21 mouse cellular contexts compared by ENCODE assay signal in the genomic region with DNA sequence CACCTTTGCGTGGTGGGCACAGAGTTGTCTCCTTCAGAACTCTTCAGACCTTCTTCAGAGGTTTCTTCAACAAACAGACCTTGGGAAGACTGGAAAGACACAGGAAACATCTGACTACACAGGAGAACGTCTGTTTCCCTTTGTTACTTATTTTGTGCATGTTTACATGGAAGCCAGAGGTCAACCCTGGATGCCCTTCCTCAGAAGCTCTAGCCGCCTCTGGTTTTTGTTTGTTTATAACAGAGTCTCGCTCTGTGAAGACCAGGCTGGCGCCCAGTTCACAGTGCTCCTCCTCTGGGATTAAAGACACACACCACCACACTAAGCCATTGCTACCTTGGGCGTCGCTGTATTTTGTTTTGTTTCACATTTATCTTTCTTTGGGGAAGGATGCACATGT. TPM values are rescaled to one million over a fixed set of nuclear protein-coding genes. Genes with fewer than 3 reads are reported as not detected.
DNase-seq lines count a peak whose midpoint lies in the region; ATAC-seq and TF ChIP-seq lines count a peak whose summit lies in the region.
"Had no signal": no experiment of that assay in that cellular context is flagged by ENCODE, and none has a peak within 500 bp of the region (broad histone marks: within the 10 kb centered on the region; RNA-seq: fewer than 3 reads in every experiment).

No protein-coding gene starts in this region.

- H3K4me1 ChIP-seq in lung, postnatal 0 days (ENCODE audit: insufficient read depth, low read depth, low read length) = no peaks in the 10 kb centered on the region
- no peaks in the 10 kb centered on the region for H3K4me1 ChIP-seq in liver, postnatal 0 days (ENCODE audit: insufficient read depth)
- H3K4me1 ChIP-seq: embryonic facial prominence, embryonic 15.5 days; forebrain, embryonic 10.5 days; heart, embryonic 10.5 days; hindbrain, embryonic 12.5 days had no signal

- H3K4me3 ChIP-seq in lung, postnatal 0 days (ENCODE audit: low read depth, low read length) = no peak overlapping the region
- no peak overlapping the region for H3K4me3 ChIP-seq in liver, postnatal 0 days (ENCODE audit: low read depth, low read length)
- H3K4me3 ChIP-seq: embryonic facial prominence, embryonic 15.5 days; erythroblast, embryonic 14.5 days; forebrain, embryonic 10.5 days; heart, embryonic 10.5 days; hindbrain, embryonic 12.5 days had no signal

- no peak overlapping the region for H3K9ac ChIP-seq in lung, postnatal 0 days (replicated peaks; ENCODE audit: low read depth)
- H3K9ac ChIP-seq in liver, postnatal 0 days (replicated peaks) = no peak overlapping the region
- H3K9ac ChIP-seq: embryonic facial prominence, embryonic 15.5 days; hindbrain, embryonic 12.5 days had no signal

- H3K4me2 ChIP-seq in lung, postnatal 0 days (replicated peaks; ENCODE audit: low read depth, low read length) = no peak overlapping the region
- no peak overlapping the region for H3K4me2 ChIP-seq in liver, postnatal 0 days (ENCODE audit: low read depth, low read length)
- H3K4me2 ChIP-seq: embryonic facial prominence, embryonic 15.5 days; hindbrain, embryonic 12.5 days had no signal

- peak; percentile 62 for ATAC-seq in lung, postnatal 0 days
- ATAC-seq in liver, postnatal 0 days = no peak
- ATAC-seq: forebrain, embryonic 14.5 days; hindbrain, embryonic 16.5 days; inflammation-experienced regulatory T-cells, adult 6 months had no signal

- DNase-seq in embryo, embryonic 11 days = peak; percentile 7
- peak; percentile 9 for DNase-seq in lung, postnatal 0 days (ENCODE audit: low spot score)
- DNase-seq in lung, postnatal 36 days = peak; percentile 36
- no peak for DNase-seq in liver, postnatal 0 days
- no peak for DNase-seq in T-cell, adult 2 months (ENCODE audit: low spot score)
- no peak for DNase-seq in adrenal gland, adult 2 months
- DNase-seq: adrenal gland, postnatal 36 days; cerebellum, adult 8-10 months; cerebellum, postnatal 14 days; gastrocnemius, postnatal 36 days; heart, adult 11 months; heart, postnatal 10 days; heart, postnatal 4 days had no signal

- WGBS in lung, postnatal 0 days = 49% methylated on average over 7 of the region's 7 CpGs
- 60% methylated on average over 7 of the region's 7 CpGs for WGBS in liver, postnatal 0 days (ENCODE audit: insufficient replicate concordance)

- TF ChIP-seq CTCF in lung, postnatal 0 days (IDR thresholded peaks at IDR 0.05) = no peak
- no peak for TF ChIP-seq CTCF in liver, postnatal 0 days (IDR thresholded peaks at IDR 0.05; ENCODE audit: low read depth)

- H3K36me3 ChIP-seq in lung, postnatal 0 days (ENCODE audit: insufficient read depth, low read length) = no peaks in the 10 kb centered on the region
- peaks cover 11% of the 10 kb centered on the region; the same call in 1 of the 2 replicates for H3K36me3 ChIP-seq in liver, postnatal 0 days (replicated peaks; ENCODE audit: insufficient read depth, low read length)
- H3K36me3 ChIP-seq: embryonic facial prominence, embryonic 15.5 days; forebrain, embryonic 10.5 days; heart, embryonic 10.5 days; hindbrain, embryonic 12.5 days had no signal

- 0 out of 2 replicates have a peak, but pooled peaks have one; percentile 51 for TF ChIP-seq EP300 in lung, postnatal 0 days (IDR thresholded peaks at IDR 0.05)
- TF ChIP-seq EP300 in liver, postnatal 0 days (IDR thresholded peaks at IDR 0.05; ENCODE audit: low read depth) = no peak

- H3K27ac ChIP-seq in lung, postnatal 0 days (ENCODE audit: low read length) = no peak overlapping the region
- H3K27ac ChIP-seq in liver, postnatal 0 days (ENCODE audit: low read depth) = no peak overlapping the region
- H3K27ac ChIP-seq: embryonic facial prominence, embryonic 15.5 days; forebrain, embryonic 10.5 days; heart, embryonic 10.5 days; hindbrain, embryonic 12.5 days had no signal

- H3K27me3 ChIP-seq in lung, postnatal 0 days (replicated peaks; ENCODE audit: insufficient read depth, low read length) = no peaks in the 10 kb centered on the region
- H3K27me3 ChIP-seq in liver, postnatal 0 days (ENCODE audit: insufficient read depth, low read length) = no peaks in the 10 kb centered on the region
- H3K27me3 ChIP-seq: embryonic facial prominence, embryonic 15.5 days; hindbrain, embryonic 12.5 days had no signal

- H3K9me3 ChIP-seq in lung, postnatal 0 days (ENCODE audit: low read length) = no peaks in the 10 kb centered on the region
- no peaks in the 10 kb centered on the region for H3K9me3 ChIP-seq in liver, postnatal 0 days (ENCODE audit: low read length)
- H3K9me3 ChIP-seq: embryonic facial prominence, embryonic 15.5 days; forebrain, embryonic 10.5 days; heart, embryonic 10.5 days; hindbrain, embryonic 12.5 days had no signal

RNA-seq across cellular contexts. Expression of a gene that starts 30.4 kb away (rescaled TPM):
- polyA plus RNA-seq in lung, postnatal 0 days (2015; fragmentation: Nextera tagmentation; extraction: Ambion mirVana) = 21.6 and 24.3 TPM in 2 replicates
- 12.1 TPM in 2 replicates for polyA plus RNA-seq in liver, postnatal 0 days (2015; fragmentation: Nextera tagmentation; extraction: Ambion mirVana)
- 10 to 100 TPM; 24.3 to 27.0 TPM for total RNA-seq in adrenal gland, adult 2 months (2021)
- 0.84 and 1.3 TPM in 2 replicates for polyA plus RNA-seq in adrenal gland, adult 2 months (2012; rRNA removed)

RNA-seq across cellular contexts. Expression of a gene that starts 35.4 kb away (rescaled TPM):
- 6.9 and 7.9 TPM in 2 replicates for polyA plus RNA-seq in lung, postnatal 0 days (2015; fragmentation: Nextera tagmentation; extraction: Ambion mirVana)
- 3.0 and 3.6 TPM in 2 replicates for polyA plus RNA-seq in liver, postnatal 0 days (2015; fragmentation: Nextera tagmentation; extraction: Ambion mirVana)
- 10 to 100 TPM; 44.3 to 60.0 TPM for total RNA-seq in adrenal gland, adult 2 months (2021)
- 25.5 and 30.6 TPM in 2 replicates for polyA plus RNA-seq in adrenal gland, adult 2 months (2012; rRNA removed)

RNA-seq across cellular contexts. Expression of a gene that starts 48.5 kb away (rescaled TPM):
- polyA plus RNA-seq in lung, postnatal 0 days (2015; fragmentation: Nextera tagmentation; extraction: Ambion mirVana) = 1.0 and 1.1 TPM in 2 replicates
- polyA plus RNA-seq in liver, postnatal 0 days (2015; fragmentation: Nextera tagmentation; extraction: Ambion mirVana) = 5.2 and 6.5 TPM in 2 replicates
- 1 to 10 TPM; 1.2 to 2.5 TPM for total RNA-seq in adrenal gland, adult 2 months (2021)
- polyA plus RNA-seq in adrenal gland, adult 2 months (2012; rRNA removed) = 1.7 and 1.9 TPM in 2 replicates

Comparison
In these comparisons a context has a peak if more than half of its experiments do, and no peak if none do; other contexts are left out.
1. DNase-seq: peak in embryo, embryonic 11 days (single experiment), lung, postnatal 0 days (single experiment) and lung, postnatal 36 days (single experiment); none in liver, postnatal 0 days (single experiment), T-cell, adult 2 months (single experiment) and adrenal gland, adult 2 months (single experiment).